Mouse (Mus musculus) bone marrow, adult 2 months (tissue): ENCODE measurements around the gene Tcea3.
A peak's percentile ranks its signal among the peaks of the same experiment; 100 is the strongest.

Experiments
- CTCF ChIP-seq: fragments of 200-500 bp; IDR thresholded peaks from 2 replicates; pipeline ENCODE4 v1.5.1; 2011; ENCODE audit warnings: low read length, control low read depth; ENCODE audit not compliant: control insufficient read depth, insufficient read depth
- POLR2A ChIP-seq: fragments of 200-500 bp; IDR thresholded peaks from 2 replicates; pipeline ENCODE4 v1.6.1; 2011; ENCODE audit warnings: low read depth, mild to moderate bottlenecking, control low read depth, low read length, borderline replicate concordance; ENCODE audit not compliant: control insufficient read depth

DNA sequence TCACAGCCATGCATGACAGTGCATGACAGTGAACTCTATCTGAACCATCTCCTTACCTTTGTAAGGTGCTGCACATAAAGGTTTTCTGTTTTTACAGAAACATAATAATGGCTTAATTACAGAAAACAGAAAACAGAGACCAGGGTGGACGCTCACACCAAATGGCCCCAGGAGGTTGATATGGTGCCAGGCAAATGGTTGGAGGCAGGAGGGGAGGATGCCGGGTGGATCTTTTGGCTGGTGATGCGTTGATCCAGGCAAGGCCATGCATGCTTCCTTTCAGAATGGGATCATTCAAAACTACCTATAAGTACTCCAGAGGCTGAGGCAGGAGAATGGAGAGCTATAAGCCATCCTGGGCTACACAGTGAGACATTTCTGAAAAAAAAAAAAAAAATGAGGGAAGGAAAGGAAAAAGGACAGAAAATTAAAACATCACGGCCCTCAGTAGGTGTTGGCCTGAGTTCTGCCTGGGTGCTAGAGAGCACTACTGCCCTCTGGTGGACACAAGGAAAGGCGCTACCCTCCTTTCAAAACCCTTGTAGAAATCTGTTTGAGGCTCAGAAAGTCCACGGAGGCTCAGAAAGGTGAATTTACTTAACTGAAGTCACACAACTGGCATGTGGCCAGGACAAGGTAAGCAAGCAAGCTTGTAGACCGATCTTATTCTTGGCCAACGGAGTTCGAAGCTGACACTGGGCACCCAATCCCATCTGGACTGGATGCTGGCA, 47.8 kb upstream of the Tcea3 start:
- no peak for TF ChIP-seq POLR2A
- peak; percentile 97 for TF ChIP-seq CTCF
